In genomic region chr3:36754358-36754950, GRCm38 (mm10) we compare ENCODE assay signal across 18 mouse cellular contexts.
A peak's percentile ranks its signal among the peaks of the same experiment; 100 is the strongest.
DNase-seq lines count a peak whose midpoint lies in the region; ATAC-seq and TF ChIP-seq lines count a peak whose summit lies in the region.
"Had no signal": no experiment of that assay in that cellular context is flagged by ENCODE, and none has a peak within 500 bp of the region (broad histone marks: within the 10 kb centered on the region; RNA-seq: fewer than 3 reads in every experiment).

No protein-coding gene starts in this region.

- no peaks in the 10 kb centered on the region for H3K36me3 ChIP-seq in forebrain, postnatal 0 days (ENCODE audit: insufficient read depth)
- no peaks in the 10 kb centered on the region for H3K36me3 ChIP-seq in forebrain, embryonic 12.5 days (replicated peaks)
- no peaks in the 10 kb centered on the region for H3K36me3 ChIP-seq in midbrain, postnatal 0 days (ENCODE audit: insufficient read depth, low read length)
- no peaks in the 10 kb centered on the region for H3K36me3 ChIP-seq in midbrain, embryonic 16.5 days (ENCODE audit: control insufficient read depth, insufficient read depth, low read length)
- H3K36me3 ChIP-seq: embryonic facial prominence, embryonic 15.5 days; liver, embryonic 12.5 days; neural tube, embryonic 13.5 days had no signal

- no peak overlapping the region for H3K4me3 ChIP-seq in forebrain, postnatal 0 days (ENCODE audit: low read depth, low read length)
- H3K4me3 ChIP-seq in forebrain, embryonic 12.5 days (replicated peaks): no peak overlapping the region
- no peak overlapping the region for H3K4me3 ChIP-seq in midbrain, postnatal 0 days (ENCODE audit: low read depth, low read length)
- H3K4me3 ChIP-seq in midbrain, embryonic 16.5 days (ENCODE audit: low read depth, low read length): no peak overlapping the region
- H3K4me3 ChIP-seq: embryonic facial prominence, embryonic 15.5 days; liver, embryonic 12.5 days; neural tube, embryonic 13.5 days had no signal

- H3K4me2 ChIP-seq in forebrain, postnatal 0 days (ENCODE audit: low read depth): no peak overlapping the region
- no peak overlapping the region for H3K4me2 ChIP-seq in forebrain, embryonic 12.5 days
- H3K4me2 ChIP-seq in midbrain, postnatal 0 days (ENCODE audit: low read depth, low read length, poor library complexity, severe bottlenecking): no peak overlapping the region
- no peak overlapping the region for H3K4me2 ChIP-seq in midbrain, embryonic 16.5 days (ENCODE audit: low read length)
- H3K4me2 ChIP-seq: embryonic facial prominence, embryonic 15.5 days; liver, embryonic 12.5 days; neural tube, embryonic 13.5 days had no signal

- intact Hi-C loops in heart, postnatal 36 days (cut with DNase I): no loop called here

- no peak overlapping the region for H3K27ac ChIP-seq in forebrain, postnatal 0 days (ENCODE audit: low read depth, low read length)
- H3K27ac ChIP-seq in forebrain, embryonic 12.5 days: no peak overlapping the region
- no peak overlapping the region for H3K27ac ChIP-seq in midbrain, postnatal 0 days (ENCODE audit: low read depth, low read length)
- no peak overlapping the region for H3K27ac ChIP-seq in midbrain, embryonic 16.5 days (ENCODE audit: low read length)
- H3K27ac ChIP-seq: embryonic facial prominence, embryonic 15.5 days; liver, embryonic 12.5 days; neural tube, embryonic 13.5 days had no signal

- no peaks in the 10 kb centered on the region for H3K9me3 ChIP-seq in forebrain, postnatal 0 days (ENCODE audit: low read length)
- H3K9me3 ChIP-seq in forebrain, embryonic 12.5 days: no peaks in the 10 kb centered on the region
- no peaks in the 10 kb centered on the region for H3K9me3 ChIP-seq in midbrain, postnatal 0 days (ENCODE audit: low read length)
- no peaks in the 10 kb centered on the region for H3K9me3 ChIP-seq in midbrain, embryonic 16.5 days (replicated peaks; ENCODE audit: control insufficient read depth, low read length, poor library complexity, severe bottlenecking)
- H3K9me3 ChIP-seq: embryonic facial prominence, embryonic 15.5 days; liver, embryonic 12.5 days; neural tube, embryonic 13.5 days had no signal

- no peak for DNase-seq in forebrain, postnatal 0 days
- DNase-seq in heart, adult 9 months (ENCODE audit: low spot score in 2 of 2): peak; percentile 41 to 59
- no peak for DNase-seq in heart, postnatal 36 days
- peak; percentile 2 for DNase-seq in midbrain, postnatal 0 days (ENCODE audit: low spot score)
- no peak for DNase-seq in MN1 (ENCODE audit: low spot score)
- DNase-seq in layer of hippocampus, postnatal 25 days (ENCODE audit: extremely low spot score in 1 of 2, low spot score in 1 of 2): no peak
- DNase-seq: cerebellum, adult 11-12 months; left cerebral cortex, postnatal 4 days; right cerebral cortex, postnatal 25 days; thymus, postnatal 4 days had no signal

- H3K27me3 ChIP-seq in forebrain, postnatal 0 days (ENCODE audit: insufficient read depth, low read length): no peaks in the 10 kb centered on the region
- H3K27me3 ChIP-seq in forebrain, embryonic 12.5 days: no peaks in the 10 kb centered on the region
- no peaks in the 10 kb centered on the region for H3K27me3 ChIP-seq in midbrain, postnatal 0 days (ENCODE audit: insufficient read depth, low read length)
- no peaks in the 10 kb centered on the region for H3K27me3 ChIP-seq in midbrain, embryonic 16.5 days (ENCODE audit: control insufficient read depth, insufficient read depth, low read depth, low read length)
- H3K27me3 ChIP-seq: embryonic facial prominence, embryonic 15.5 days; liver, embryonic 12.5 days; neural tube, embryonic 13.5 days had no signal

- no peak for TF ChIP-seq CTCF in forebrain, postnatal 0 days (IDR thresholded peaks at IDR 0.05; ENCODE audit: low read depth)
- no peak for TF ChIP-seq CTCF in midbrain, postnatal 0 days (IDR thresholded peaks at IDR 0.05)

- 75% methylated on average over 7 of the region's 7 CpGs for WGBS in forebrain, postnatal 0 days
- 80% methylated on average over 7 of the region's 7 CpGs for WGBS in forebrain, embryonic 12.5 days
- 74% methylated on average over 7 of the region's 7 CpGs for WGBS in midbrain, postnatal 0 days
- 83% methylated on average over 7 of the region's 7 CpGs for WGBS in midbrain, embryonic 16.5 days

- no peak overlapping the region for H3K9ac ChIP-seq in forebrain, postnatal 0 days
- no peak overlapping the region for H3K9ac ChIP-seq in forebrain, embryonic 12.5 days
- no peak overlapping the region for H3K9ac ChIP-seq in midbrain, postnatal 0 days (replicated peaks; ENCODE audit: low read length, poor library complexity, severe bottlenecking)
- H3K9ac ChIP-seq in midbrain, embryonic 16.5 days (ENCODE audit: low read depth, low read length): no peak overlapping the region
- H3K9ac ChIP-seq: embryonic facial prominence, embryonic 15.5 days; liver, embryonic 12.5 days; neural tube, embryonic 13.5 days had no signal

- ATAC-seq in forebrain, postnatal 0 days: peak; percentile 55; the same call in 1 of the 2 replicates
- ATAC-seq in forebrain, embryonic 12.5 days (ENCODE audit: low FRiP score): no peak
- ATAC-seq in midbrain, postnatal 0 days (ENCODE audit: low FRiP score): no peak
- ATAC-seq in midbrain, embryonic 16.5 days: no peak
- ATAC-seq: activated CD4-positive, CD25-positive, alpha-beta regulatory T cell, adult 4 months; forebrain, embryonic 14.5 days; inflammation-experienced regulatory T-cells, adult 6 months; liver, embryonic 12.5 days had no signal

- H3K4me1 ChIP-seq in forebrain, postnatal 0 days (ENCODE audit: insufficient read depth): no peaks in the 10 kb centered on the region
- H3K4me1 ChIP-seq in forebrain, embryonic 12.5 days: no peaks in the 10 kb centered on the region
- H3K4me1 ChIP-seq in midbrain, postnatal 0 days (ENCODE audit: insufficient read depth, low read length): no peaks in the 10 kb centered on the region
- H3K4me1 ChIP-seq in midbrain, embryonic 16.5 days (ENCODE audit: control insufficient read depth, insufficient read depth, low read length): no peaks in the 10 kb centered on the region
- H3K4me1 ChIP-seq: embryonic facial prominence, embryonic 15.5 days; liver, embryonic 12.5 days; neural tube, embryonic 13.5 days had no signal

Comparison
In these comparisons a context has a peak if more than half of its experiments do, and no peak if none do; other contexts are left out.
1. DNase-seq: peak in heart, adult 9 months (2 of 2) and midbrain, postnatal 0 days (single experiment); none in forebrain, postnatal 0 days (single experiment), heart, postnatal 36 days (0 of 2), MN1 (single experiment) and layer of hippocampus, postnatal 25 days (0 of 2).